Mouse (Mus musculus): ENCODE results near the gene Psenen. TPM values are rescaled to one million over a fixed set of nuclear protein-coding genes. Genes with fewer than 3 reads are reported as not detected.

Gene Psenen
- polyA plus RNA-seq, 1 experiment from 2014 or later, result 106 TPM

DNA sequence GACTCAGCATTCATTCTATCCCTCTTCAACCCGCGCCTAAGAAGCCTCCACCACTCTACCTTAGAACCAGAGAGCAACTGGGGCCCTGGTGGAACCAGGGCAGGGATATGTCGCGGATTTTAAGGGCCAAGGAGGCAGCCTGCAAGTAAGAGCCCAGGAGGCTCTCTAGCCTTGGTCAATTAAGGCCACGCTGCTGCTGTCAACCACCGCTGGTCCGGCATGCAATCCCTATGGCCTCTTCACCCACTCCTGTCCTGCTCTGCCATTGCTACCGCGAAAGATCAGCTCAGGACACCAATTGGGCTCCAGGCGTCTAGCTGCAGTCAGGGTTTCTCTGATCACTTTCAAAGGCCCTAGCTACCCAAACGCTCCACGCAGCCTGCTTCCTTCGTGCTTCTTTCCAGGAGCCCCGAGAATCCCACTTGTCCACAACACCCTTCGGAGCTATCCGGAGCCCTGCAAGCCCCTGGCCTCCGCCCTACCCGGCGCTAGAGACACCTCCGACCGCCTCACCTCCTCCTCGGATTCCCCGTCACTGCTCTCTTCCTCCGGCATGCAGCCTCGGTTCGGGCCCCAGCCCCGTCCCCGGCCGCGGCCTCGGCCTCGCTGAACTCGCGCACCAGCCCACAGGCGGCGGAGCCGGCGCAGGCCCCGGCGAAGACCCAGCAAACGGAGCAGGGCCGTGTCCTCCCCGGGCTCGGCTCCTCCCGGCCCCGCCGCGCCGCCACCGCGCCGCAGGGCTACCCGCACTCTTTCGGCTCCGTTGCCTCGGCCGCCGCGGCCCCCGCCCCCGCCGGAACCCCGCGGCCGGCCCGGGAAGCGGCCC is 24.6 kb upstream of the Psenen start:
- H3K9ac ChIP-seq, result peak overlapping the region; percentile 99
- H3K4me2 ChIP-seq, result peak overlapping the region; percentile 87
- H3K27me3 ChIP-seq, result no peaks in the 10 kb centered on the region
- peaks cover 22% of the 10 kb centered on the region for H3K4me1 ChIP-seq (replicated peaks)
- no peaks in the 10 kb centered on the region for H3K9me3 ChIP-seq (replicated peaks)
- H3K36me3 ChIP-seq, result peaks cover 27% of the 10 kb centered on the region
- under 1% methylated on average over 67 of the region's 67 CpGs for WGBS
- peak overlapping the region; percentile 99 for H3K4me3 ChIP-seq
- H3K27ac ChIP-seq, result peak overlapping the region; percentile 95
- ATAC-seq (replicated peaks; ENCODE audit: insufficient number of reproducible peaks, insufficient read depth, low FRiP score, low read depth), result peak; percentile 10

DNA sequence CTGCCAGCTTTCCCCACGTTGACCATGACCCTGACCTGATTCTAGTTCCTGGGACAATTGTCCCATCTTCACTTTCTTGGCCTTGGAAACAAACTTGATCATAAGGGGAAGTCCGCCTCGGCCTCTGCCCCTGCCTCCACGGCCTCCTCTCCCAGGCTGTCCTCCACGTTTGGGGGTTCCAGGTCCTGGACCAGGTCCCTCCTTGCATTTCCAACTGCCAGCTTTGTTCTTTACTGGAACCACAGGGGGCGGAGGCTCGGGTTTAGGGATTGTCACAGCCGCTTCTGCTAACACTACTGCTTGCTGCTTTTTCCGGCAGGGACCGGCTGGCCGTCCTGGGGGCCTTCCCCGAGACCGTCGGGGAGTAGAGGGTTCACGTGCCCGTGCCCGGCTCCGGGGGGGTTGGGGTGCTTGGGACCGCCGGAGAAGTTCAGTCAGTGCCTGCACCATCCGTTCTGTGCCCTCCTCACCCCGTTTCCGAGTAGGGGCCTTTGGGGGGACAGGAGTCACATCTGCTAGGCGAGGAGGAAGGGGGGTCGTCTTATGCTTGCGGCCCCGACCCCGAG is 23.1 kb upstream of the Psenen start:
- Histone ChIP-seq H3K9me3 (replicated peaks) (no peaks in the 10 kb centered on the region), H3K9ac (no peak overlapping the region), H3K27ac (no peak overlapping the region), H3K4me1 (replicated peaks) (peaks cover 22% of the 10 kb centered on the region), H3K4me3 (peak overlapping the region; percentile 99; the same call in 1 of the 2 replicates), H3K4me2 (no peak overlapping the region), H3K27me3 (no peaks in the 10 kb centered on the region), H3K36me3 (peaks cover 42% of the 10 kb centered on the region)
- ATAC-seq (replicated peaks; ENCODE audit: insufficient number of reproducible peaks, insufficient read depth, low FRiP score, low read depth), result no peak
- WGBS, result 90% methylated on average over 28 of the region's 28 CpGs

DNA sequence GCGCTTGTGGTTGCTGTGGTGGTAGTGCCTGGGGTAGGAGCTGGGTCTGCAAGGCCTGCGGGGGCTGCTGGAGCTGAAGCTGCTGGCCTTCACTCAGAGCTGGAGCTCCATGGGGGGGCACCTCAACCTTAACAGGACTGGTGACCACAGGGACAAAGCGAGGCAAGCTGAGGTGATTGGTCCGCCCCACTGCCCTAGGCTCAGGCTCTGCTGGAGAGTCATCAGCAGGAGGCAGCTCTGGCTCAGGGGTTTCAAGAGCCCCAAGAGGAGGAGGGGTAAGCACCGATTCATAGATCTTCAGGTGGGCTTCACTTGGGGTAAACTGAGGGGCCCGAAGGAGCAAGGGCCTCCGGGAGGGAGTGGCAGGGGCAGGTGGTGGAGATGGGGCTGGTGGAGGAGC is 21.7 kb upstream of the Psenen start:
- H3K36me3 ChIP-seq, result peaks cover 54% of the 10 kb centered on the region
- no peak overlapping the region for H3K27ac ChIP-seq
- ATAC-seq (replicated peaks; ENCODE audit: insufficient number of reproducible peaks, insufficient read depth, low FRiP score, low read depth), result no peak
- WGBS, result 92% methylated on average over 7 of the region's 7 CpGs
- no peak overlapping the region for H3K4me3 ChIP-seq
- H3K9me3 ChIP-seq (replicated peaks), result no peaks in the 10 kb centered on the region
- peaks cover 22% of the 10 kb centered on the region for H3K4me1 ChIP-seq (replicated peaks)
- H3K4me2 ChIP-seq, result no peak overlapping the region
- H3K27me3 ChIP-seq, result no peaks in the 10 kb centered on the region
- H3K9ac ChIP-seq, result no peak overlapping the region

DNA sequence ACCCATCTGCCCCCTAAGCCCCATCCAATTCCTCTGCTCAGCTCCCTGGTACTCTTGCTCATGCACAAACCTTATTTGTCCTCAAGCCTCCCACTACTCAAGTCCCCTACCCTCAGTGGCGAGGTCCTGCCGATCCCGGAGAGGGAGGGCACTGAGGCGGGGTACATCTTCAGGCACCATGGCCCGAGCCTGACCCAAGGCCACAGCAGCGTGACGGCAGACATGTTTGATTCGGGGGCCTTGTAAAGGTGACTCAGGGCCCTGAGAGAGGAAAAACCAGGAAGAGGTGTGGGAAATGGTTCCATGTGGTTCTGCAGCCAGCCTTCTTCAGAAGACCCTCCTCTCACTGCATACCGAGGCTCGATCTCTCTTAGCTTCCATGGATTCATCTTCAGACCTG is 20.9 kb upstream of the Psenen start:
- H3K9ac ChIP-seq, result no peak overlapping the region
- peaks cover 16% of the 10 kb centered on the region for H3K4me1 ChIP-seq (replicated peaks)
- H3K4me2 ChIP-seq, result no peak overlapping the region
- H3K9me3 ChIP-seq (replicated peaks), result no peaks in the 10 kb centered on the region
- H3K36me3 ChIP-seq, result peaks cover 63% of the 10 kb centered on the region
- WGBS, result 92% methylated on average over 10 of the region's 10 CpGs
- no peak overlapping the region for H3K4me3 ChIP-seq
- no peak for ATAC-seq (replicated peaks; ENCODE audit: insufficient number of reproducible peaks, insufficient read depth, low FRiP score, low read depth)
- no peak overlapping the region for H3K27ac ChIP-seq
- no peaks in the 10 kb centered on the region for H3K27me3 ChIP-seq

DNA sequence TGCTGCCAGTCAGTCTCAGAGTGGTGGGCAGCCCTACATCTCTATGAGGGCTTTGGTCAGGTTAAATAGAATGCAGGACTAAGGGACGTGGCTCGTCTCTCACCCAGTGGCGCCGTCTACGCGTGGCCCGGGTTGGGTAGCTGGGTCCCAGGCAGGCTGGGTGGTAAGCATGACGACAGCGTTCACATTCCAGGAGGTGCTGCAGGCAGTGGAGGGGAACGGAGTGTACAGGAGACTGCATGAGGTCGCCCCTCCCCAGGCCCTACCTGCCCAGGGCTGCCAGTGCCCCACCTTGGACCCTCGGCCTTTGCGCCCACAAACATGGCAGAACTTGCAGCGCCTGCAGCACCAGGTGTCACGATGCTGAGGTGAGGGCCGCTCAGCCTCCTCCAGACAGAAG is 18.1 kb upstream of the Psenen start:
- peaks cover 2% of the 10 kb centered on the region; the same call in 1 of the 2 replicates for H3K4me1 ChIP-seq (replicated peaks)
- no peaks in the 10 kb centered on the region for H3K27me3 ChIP-seq
- no peaks in the 10 kb centered on the region for H3K9me3 ChIP-seq (replicated peaks)
- no peak overlapping the region for H3K27ac ChIP-seq
- no peak overlapping the region for H3K4me3 ChIP-seq
- H3K9ac ChIP-seq, result no peak overlapping the region
- WGBS, result 94% methylated on average over 16 of the region's 16 CpGs
- no peak for ATAC-seq (replicated peaks; ENCODE audit: insufficient number of reproducible peaks, insufficient read depth, low FRiP score, low read depth)
- H3K36me3 ChIP-seq, result peaks cover 91% of the 10 kb centered on the region
- no peak overlapping the region for H3K4me2 ChIP-seq

DNA sequence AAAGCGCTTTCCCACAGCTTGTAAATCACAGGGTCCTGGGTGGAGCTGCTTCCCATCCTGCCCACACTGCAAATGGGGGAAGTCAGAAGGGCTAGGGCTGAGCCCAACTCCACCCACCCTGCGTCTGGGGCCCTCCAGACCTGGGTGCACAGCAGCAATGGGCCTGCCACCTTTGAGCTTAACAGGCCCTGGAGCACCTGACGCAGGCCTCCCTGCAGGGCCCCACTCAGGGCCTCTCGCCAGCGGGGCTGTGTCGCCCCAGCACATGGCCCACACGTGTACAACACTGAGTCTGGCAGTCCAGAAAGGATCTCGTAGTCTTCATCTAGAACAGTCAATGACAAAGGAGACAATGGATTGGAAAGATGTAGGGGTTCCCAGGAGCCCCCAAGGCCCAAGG is 16.5 kb upstream of the Psenen start:
- Histone ChIP-seq H3K4me2 (no peak overlapping the region), H3K9ac (no peak overlapping the region), H3K36me3 (peaks cover 98% of the 10 kb centered on the region), H3K27ac (no peak overlapping the region), H3K27me3 (no peaks in the 10 kb centered on the region), H3K9me3 (replicated peaks) (no peaks in the 10 kb centered on the region), H3K4me1 (replicated peaks) (no peaks in the 10 kb centered on the region), H3K4me3 (no peak overlapping the region)
- WGBS, result 91% methylated on average over 8 of the region's 8 CpGs
- ATAC-seq (replicated peaks; ENCODE audit: insufficient number of reproducible peaks, insufficient read depth, low FRiP score, low read depth), result no peak

DNA sequence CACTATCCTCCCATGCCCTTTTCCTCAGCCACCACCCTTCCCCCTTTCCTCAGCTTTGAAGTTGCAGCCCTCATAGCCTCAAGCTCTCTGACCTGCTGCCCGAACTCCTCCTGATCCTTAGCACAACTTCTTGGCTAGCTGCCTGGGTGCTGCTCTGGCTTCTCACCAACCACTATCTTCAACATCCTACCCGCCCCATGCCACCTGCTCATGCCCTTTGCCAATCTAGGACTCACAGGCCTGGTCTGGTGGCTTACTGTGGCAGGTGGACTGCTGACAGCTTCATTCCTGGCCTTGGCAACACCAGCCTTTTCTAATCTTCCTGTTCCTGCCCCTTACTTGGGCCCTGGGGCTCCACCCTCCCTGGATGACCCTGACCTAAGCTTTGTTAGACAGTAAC is 9.5 kb upstream of the Psenen start:
- peak overlapping the region; percentile 36; the same call in 1 of the 2 replicates for H3K27ac ChIP-seq
- H3K27me3 ChIP-seq, result no peaks in the 10 kb centered on the region
- H3K36me3 ChIP-seq, result peaks cover 89% of the 10 kb centered on the region
- ATAC-seq (replicated peaks; ENCODE audit: insufficient number of reproducible peaks, insufficient read depth, low FRiP score, low read depth), result no peak
- no peaks in the 10 kb centered on the region for H3K9me3 ChIP-seq (replicated peaks)
- H3K4me2 ChIP-seq, result no peak overlapping the region
- no peak overlapping the region for H3K9ac ChIP-seq
- peaks cover 7% of the 10 kb centered on the region; the same call in 1 of the 2 replicates for H3K4me1 ChIP-seq (replicated peaks)
- no peak overlapping the region for H3K4me3 ChIP-seq
- WGBS, result 32% methylated on average over 2 of the region's 2 CpGs

DNA sequence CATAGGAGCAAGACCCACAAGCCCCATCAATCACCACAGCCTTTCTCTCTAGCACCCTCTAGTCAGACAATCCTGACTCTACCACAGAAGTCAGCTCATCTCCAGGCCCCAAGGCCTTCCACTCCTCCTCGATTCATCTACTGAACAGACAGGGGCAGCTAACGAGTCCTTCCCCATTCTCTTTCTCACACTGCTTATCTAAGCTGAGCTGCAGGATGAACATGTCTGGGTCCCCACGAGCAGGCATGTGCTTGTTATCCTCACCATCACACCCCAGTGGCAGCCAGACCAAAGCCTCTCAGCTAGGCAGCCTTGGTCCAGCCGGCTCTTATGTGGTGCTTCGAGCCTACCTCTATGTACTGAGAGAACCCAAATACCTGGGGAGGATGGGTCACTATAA is 9.0 kb upstream of the Psenen start:
- 72% methylated on average over 5 of the region's 5 CpGs for WGBS
- Histone ChIP-seq H3K4me3 (no peak overlapping the region), H3K4me1 (replicated peaks) (peaks cover 7% of the 10 kb centered on the region; the same call in 1 of the 2 replicates), H3K36me3 (peaks cover 86% of the 10 kb centered on the region), H3K9me3 (replicated peaks) (no peaks in the 10 kb centered on the region), H3K9ac (no peak overlapping the region), H3K4me2 (no peak overlapping the region), H3K27ac (peak overlapping the region; percentile 14; the same call in 1 of the 2 replicates), H3K27me3 (no peaks in the 10 kb centered on the region)
- ATAC-seq (replicated peaks; ENCODE audit: insufficient number of reproducible peaks, insufficient read depth, low FRiP score, low read depth), result no peak

DNA sequence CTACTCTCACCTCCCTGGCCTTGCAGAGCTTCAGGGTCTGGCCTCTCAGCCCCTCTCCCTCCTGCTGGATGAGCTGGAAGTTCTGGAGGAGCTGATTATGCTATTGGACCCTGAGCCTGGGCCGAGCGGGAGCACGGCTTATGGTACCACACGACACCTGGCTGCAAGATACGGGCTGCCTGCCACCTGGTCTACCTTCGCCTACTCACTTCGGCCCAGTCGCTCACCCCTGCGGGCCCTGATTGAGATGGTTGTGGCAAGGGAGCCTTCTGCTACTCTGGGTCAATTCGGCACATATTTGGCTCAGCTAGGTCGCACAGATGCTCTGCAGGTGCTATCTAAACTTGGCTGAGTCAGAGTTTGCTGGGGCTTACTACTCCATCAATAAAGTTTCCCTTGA is 4.1 kb upstream of the Psenen start:
- 83% methylated on average over 11 of the region's 11 CpGs for WGBS
- H3K4me2 ChIP-seq, result no peak overlapping the region
- peaks cover 61% of the 10 kb centered on the region for H3K36me3 ChIP-seq
- H3K9ac ChIP-seq, result no peak overlapping the region
- H3K4me3 ChIP-seq, result no peak overlapping the region
- H3K4me1 ChIP-seq (replicated peaks), result peaks cover 11% of the 10 kb centered on the region
- no peaks in the 10 kb centered on the region for H3K9me3 ChIP-seq (replicated peaks)
- ATAC-seq (replicated peaks; ENCODE audit: insufficient number of reproducible peaks, insufficient read depth, low FRiP score, low read depth), result no peak
- no peaks in the 10 kb centered on the region for H3K27me3 ChIP-seq
- H3K27ac ChIP-seq, result no peak overlapping the region

DNA sequence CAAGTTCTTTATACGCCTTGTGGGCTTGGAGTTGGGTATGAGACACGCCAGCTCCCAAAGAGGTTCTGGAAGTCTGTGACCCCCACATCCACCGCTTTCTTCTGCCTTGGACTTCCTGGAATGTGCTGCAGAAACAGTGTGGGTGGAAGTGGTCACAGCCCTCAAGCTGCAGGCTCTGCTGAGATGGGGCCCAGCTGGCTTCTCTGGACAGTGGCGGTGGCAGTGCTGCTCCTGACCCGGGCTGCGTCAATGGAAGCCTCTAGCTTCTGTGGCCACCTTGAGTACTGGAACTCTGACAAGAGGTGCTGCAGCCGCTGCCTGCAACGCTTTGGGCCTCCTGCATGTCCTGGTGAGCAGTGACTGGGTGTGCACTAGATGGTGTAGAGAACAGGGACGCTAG is 2.6 kb upstream of the Psenen start:
- Histone ChIP-seq H3K9me3 (replicated peaks) (no peaks in the 10 kb centered on the region), H3K4me2 (no peak overlapping the region), H3K36me3 (peaks cover 51% of the 10 kb centered on the region), H3K4me3 (no peak overlapping the region), H3K4me1 (replicated peaks) (peaks cover 17% of the 10 kb centered on the region), H3K9ac (no peak overlapping the region), H3K27ac (no peak overlapping the region), H3K27me3 (no peaks in the 10 kb centered on the region)
- 82% methylated on average over 9 of the region's 9 CpGs for WGBS
- no peak for ATAC-seq (replicated peaks; ENCODE audit: insufficient number of reproducible peaks, insufficient read depth, low FRiP score, low read depth)

DNA sequence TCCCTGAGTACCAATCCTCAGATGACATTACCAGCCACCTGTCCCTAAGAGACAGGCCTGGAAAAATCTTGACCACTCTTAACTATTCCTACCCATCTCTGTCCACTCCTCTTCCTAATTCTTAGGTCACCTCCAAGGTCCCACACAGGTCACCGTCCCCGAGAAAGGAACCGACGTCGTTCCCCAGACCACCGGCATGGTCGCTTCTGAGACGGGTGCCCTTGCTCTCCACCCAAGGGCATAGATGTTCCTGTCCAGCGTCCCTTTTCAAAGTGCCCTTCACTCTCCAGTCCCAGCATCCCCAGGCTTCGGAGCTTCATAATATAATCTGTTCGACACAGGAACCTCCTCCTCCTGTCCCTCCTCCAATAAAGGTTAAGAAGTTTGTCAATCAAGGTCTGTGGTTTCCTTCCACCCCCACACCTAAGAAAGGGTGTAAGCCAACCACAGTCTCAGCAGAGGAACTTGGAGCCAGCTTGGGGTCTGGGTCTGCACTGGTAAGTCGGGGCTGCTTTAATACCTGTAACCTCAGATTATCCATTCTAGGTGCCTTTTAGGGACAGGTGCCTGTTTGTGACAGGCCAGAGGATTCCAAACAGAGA is 1.6 kb upstream of the Psenen start, which contains the start of gene Igflr1:
TSS of gene Igflr1 (plus strand) at position 458 of the 602 bp plus-strand sequence.
- no peak within 1 kb of the TSS for H3K9ac ChIP-seq
- peaks cover 20% of the 10 kb centered on the region for H3K4me1 ChIP-seq (replicated peaks)
- H3K9me3 ChIP-seq (replicated peaks), result no peaks in the 10 kb centered on the region
- peaks cover 43% of the 10 kb centered on the region for H3K36me3 ChIP-seq
- H3K4me2 ChIP-seq, result no peak within 1 kb of the TSS; the same call in 1 of the 2 replicates
- no peaks in the 10 kb centered on the region for H3K27me3 ChIP-seq
- peak within 1 kb of the TSS; percentile 99; the same call in 1 of the 2 replicates for H3K27ac ChIP-seq
- no peak within 1 kb of the TSS for H3K4me3 ChIP-seq
- no peak for ATAC-seq (replicated peaks; ENCODE audit: insufficient number of reproducible peaks, insufficient read depth, low FRiP score, low read depth)
- 91% methylated on average over 12 of the region's 12 CpGs for WGBS

Data from heart, embryonic 15.5 days (tissue).